Mouse (Mus musculus): ENCODE measurements around the gene Zbtb7b. TPM values are rescaled to one million over a fixed set of nuclear protein-coding genes. Genes with fewer than 3 reads are reported as not detected.

The Zbtb7b gene
- total RNA-seq, 1 experiment from 2014 or later, result 49.4 TPM

DNA sequence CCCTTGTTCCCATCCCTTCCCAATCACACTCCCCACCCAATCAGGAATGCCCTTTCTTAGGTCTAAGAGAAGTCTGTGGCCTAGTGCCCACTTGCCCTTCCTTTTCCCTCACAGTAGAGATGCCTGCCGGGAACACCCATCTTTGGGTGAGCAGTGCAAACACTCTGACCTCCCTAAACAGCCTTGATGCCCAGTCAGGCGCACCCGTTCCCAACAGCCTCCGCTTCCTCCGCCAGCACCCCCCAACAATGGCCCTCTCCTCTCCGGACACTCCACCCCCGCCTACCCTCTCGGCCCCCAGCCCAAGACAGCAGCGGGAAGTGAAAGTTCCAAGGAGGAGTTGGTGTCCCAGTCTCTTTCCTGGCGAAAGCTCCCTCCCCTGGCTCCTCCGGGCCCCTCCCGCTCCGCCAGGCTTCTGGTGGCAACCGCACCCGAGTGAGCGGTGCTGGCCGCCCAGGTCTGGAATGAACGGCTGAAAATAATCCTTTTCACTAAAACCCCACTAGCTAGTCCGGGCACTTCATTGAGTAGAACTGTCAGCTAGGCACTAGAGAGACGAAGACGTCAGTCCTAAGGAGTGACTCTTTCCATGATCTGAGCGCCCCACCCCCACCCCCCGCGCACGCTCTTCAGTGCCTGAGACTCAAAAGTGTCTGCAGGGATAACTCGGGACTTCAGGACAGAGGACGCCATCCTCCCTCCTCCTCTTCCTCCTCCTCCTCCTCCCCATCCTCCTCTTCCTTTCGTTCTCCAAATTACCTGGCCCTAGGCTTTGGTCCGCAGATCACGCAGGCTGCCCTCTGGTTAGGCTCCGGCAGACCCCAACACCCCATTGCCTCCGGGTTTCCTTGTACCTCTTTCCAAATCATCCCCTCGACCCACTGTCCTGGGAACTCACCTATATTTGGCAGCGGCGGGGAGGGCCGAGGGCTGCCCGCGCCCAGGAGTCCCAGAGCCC, 45.4 kb downstream of the Zbtb7b start:
- ATAC-seq (replicated peaks; ENCODE audit: insufficient number of reproducible peaks, low FRiP score, low TSS enrichment, poor library complexity, severe bottlenecking), result no peak; the same call in 1 of the 2 replicates

GRCm38 (mm10) chr3:89347916-89348315, 46.7 kb downstream of the Zbtb7b start:
- no peak for ATAC-seq (replicated peaks; ENCODE audit: insufficient number of reproducible peaks, low FRiP score, low TSS enrichment, poor library complexity, severe bottlenecking)

- ATAC-seq (replicated peaks; ENCODE audit: insufficient number of reproducible peaks, low FRiP score, low TSS enrichment, poor library complexity, severe bottlenecking), result peak; percentile 38; the same call in 1 of the 2 replicates
Observed at GRCm38 (mm10) chr3:89346815-89347540, 47.6 kb downstream of the Zbtb7b start.

GRCm38 (mm10) chr3:89343279-89343678, 51.3 kb downstream of the Zbtb7b start:
- no peak for ATAC-seq (replicated peaks; ENCODE audit: insufficient number of reproducible peaks, low FRiP score, low TSS enrichment, poor library complexity, severe bottlenecking)

GRCm38 (mm10) chr3:89341794-89342193, 52.8 kb downstream of the Zbtb7b start:
- ATAC-seq (replicated peaks; ENCODE audit: insufficient number of reproducible peaks, low FRiP score, low TSS enrichment, poor library complexity, severe bottlenecking), result no peak

DNA sequence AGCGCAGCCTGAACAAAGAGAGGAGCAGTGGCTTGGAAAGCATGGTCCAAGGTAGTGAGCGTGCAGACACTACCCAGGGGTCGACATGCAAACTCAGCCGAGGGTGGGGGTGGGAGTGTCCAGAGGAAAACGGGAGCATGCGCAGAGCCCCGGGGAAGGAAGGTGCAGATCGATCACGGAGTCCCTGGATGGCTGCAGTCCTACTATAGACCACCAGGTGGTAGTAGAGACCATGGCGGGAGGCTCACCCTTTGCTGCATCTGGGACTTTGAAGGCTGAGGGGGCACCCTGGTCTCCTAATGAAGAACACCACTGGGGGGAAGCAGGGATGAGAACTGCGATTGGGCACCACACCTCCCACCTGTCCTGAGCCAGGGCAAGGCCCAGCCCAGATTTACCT, 54.1 kb downstream of the Zbtb7b start:
- ATAC-seq (replicated peaks; ENCODE audit: insufficient number of reproducible peaks, low FRiP score, low TSS enrichment, poor library complexity, severe bottlenecking), result peak; percentile 81

- no peak for ATAC-seq (replicated peaks; ENCODE audit: insufficient number of reproducible peaks, low FRiP score, low TSS enrichment, poor library complexity, severe bottlenecking)
Observed at GRCm38 (mm10) chr3:89339416-89339815, 55.2 kb downstream of the Zbtb7b start.

DNA sequence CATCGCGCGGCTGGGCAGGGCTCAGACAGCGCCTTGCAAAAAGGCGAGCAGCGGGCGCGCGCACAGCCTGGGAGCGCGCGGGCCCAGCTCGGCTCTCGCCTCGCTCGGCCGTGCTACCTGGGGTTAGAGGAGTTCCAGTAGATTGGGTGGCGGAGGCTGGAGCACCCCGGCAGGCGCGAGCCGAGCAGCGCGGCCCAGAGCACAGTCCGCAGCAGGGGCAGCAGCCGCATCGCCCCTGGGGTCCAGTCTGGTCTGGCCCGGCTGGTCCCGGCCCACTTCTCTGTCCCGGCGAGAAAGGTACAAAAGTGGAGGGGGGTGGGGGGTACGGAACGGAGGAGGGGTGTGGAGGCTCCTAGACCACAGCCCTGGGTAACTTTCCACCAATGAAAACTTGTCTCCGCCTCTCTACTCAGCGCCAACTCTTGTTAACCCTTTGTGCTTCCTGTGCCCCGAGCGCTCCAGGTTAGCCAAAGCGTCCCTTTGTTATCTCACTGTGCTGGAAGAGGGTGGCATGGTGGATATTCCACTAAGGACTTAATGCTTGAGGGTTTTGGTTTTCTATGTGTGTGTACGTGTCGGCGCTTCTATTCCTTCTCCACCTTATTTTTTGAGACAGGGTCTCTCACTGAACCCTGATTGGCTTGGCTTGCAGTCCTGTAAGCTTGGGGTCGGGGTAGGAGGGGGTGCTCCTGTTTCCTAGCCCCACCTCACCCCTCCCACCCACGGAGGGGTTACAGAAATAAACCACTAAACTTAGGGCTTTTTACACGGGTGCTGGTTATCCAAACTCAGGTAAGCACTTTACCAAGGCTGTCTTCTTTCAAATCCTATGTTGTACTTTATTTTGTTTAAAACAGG, 56.6 kb downstream of the Zbtb7b start, which contains the start of gene Efna4:
Gene Efna4, minus strand, starts transcription at position 308 of the 858 bp plus-strand sequence.
- ATAC-seq (replicated peaks; ENCODE audit: insufficient number of reproducible peaks, low FRiP score, low TSS enrichment, poor library complexity, severe bottlenecking), result no peak

GRCm38 (mm10) chr3:89337062-89337720, 57.4 kb downstream of the Zbtb7b start:
- ATAC-seq (replicated peaks; ENCODE audit: insufficient number of reproducible peaks, low FRiP score, low TSS enrichment, poor library complexity, severe bottlenecking), result no peak

DNA sequence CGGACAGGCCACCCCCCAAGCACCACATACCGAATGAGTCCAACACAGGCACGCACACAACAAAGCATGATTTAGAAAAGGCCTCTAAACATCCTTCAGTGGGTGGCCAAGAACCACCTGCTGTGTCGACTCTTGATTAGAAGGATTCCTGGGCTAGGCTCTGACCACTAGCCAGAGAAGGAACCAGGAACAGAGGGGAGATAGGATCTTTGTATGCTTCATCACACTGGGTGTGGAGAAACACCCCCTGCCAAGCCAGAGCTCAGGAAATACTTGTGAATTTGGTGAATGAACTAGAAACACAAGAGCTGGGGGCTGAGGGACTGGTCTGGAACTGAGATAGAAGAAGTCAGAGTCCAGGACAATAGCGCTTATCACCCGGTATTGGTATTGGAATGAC, 58.0 kb downstream of the Zbtb7b start:
- ATAC-seq (replicated peaks; ENCODE audit: insufficient number of reproducible peaks, low FRiP score, low TSS enrichment, poor library complexity, severe bottlenecking), result no peak

GRCm38 (mm10) chr3:89333053-89333452, 61.5 kb downstream of the Zbtb7b start:
- no peak for ATAC-seq (replicated peaks; ENCODE audit: insufficient number of reproducible peaks, low FRiP score, low TSS enrichment, poor library complexity, severe bottlenecking)

DNA sequence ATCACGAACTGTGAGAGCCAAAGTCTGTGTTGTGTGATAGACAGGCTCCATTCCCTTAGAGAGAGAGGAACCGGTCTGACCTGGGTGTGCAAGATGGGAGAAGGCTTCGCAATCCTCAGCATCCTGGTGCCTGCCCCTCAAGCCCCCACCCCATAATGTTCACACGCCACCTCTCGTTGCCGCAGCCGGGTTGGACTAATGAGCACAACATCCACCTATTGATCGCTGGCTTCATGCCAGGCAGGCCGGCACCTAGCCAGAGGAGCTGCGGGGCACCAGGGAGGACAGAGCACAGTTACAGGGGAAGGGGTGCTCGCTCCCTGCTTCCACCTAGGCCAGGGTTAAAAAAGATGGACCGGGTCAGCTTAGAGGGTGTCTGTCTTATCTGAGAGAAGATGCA, 62.1 kb downstream of the Zbtb7b start:
- ATAC-seq (replicated peaks; ENCODE audit: insufficient number of reproducible peaks, low FRiP score, low TSS enrichment, poor library complexity, severe bottlenecking), result no peak

DNA sequence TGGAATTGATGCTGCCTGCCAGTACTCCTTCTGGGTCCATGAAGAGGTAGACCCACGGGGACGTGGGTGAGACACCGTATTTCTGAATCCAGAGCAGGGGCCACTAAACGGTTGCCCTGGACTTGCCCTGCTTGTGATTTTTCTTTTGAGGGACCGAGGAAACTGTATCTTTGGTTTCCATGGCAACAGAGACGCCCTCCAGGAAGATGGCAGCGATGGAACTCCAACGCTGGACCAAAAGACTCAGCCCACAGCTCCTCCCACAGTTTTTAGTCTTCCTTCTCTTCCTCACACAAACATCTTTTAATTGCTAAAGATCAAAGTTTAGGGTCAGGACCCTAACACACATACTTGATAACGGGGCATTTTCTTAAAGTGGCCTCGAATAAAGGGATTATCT, 62.6 kb downstream of the Zbtb7b start:
- no peak for ATAC-seq (replicated peaks; ENCODE audit: insufficient number of reproducible peaks, low FRiP score, low TSS enrichment, poor library complexity, severe bottlenecking)

DNA sequence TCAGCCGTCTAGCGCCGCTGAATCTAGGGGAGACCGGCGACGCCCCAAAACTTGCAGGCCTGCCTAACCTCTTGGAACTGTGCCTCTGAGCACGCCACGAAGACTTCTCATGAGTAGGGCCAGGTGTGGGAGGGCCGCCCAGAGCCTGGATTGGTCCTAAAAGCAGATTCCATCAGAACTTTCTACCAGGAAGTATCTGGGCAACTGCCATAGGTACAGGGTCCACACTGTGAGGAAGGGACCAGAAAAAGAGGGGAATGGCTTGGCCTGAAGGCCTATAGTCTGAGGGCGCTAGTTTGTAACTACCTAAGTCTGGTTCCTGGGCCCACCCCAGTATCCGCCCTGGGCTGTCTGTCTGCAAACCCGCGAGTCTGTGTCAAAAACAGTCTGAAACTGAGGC, 63.0 kb downstream of the Zbtb7b start:
- ATAC-seq (replicated peaks; ENCODE audit: insufficient number of reproducible peaks, low FRiP score, low TSS enrichment, poor library complexity, severe bottlenecking), result no peak

GRCm38 (mm10) chr3:89330948-89331347, 63.6 kb downstream of the Zbtb7b start:
- ATAC-seq (replicated peaks; ENCODE audit: insufficient number of reproducible peaks, low FRiP score, low TSS enrichment, poor library complexity, severe bottlenecking), result peak; percentile 45; the same call in 1 of the 2 replicates

DNA sequence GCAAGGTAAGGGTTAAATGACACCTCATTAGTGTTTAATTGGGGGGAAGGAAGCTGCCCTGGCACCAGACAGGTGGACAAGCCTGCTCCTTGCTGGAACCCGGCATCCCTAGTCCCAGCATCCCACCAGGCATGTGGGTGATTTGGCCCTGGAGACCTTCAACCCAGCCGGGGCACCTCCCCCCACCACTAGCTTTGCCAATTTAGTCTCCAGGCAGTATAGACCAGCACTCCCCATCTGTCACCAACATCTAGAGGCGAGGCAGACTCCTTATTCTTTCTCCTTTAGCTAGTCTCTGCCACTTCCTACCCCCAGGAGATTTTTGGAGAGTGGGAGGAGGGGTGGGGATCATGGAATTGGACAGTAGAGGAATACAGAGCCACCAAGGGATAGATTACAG, 64.2 kb downstream of the Zbtb7b start:
- ATAC-seq (replicated peaks; ENCODE audit: insufficient number of reproducible peaks, low FRiP score, low TSS enrichment, poor library complexity, severe bottlenecking), result no peak

DNA sequence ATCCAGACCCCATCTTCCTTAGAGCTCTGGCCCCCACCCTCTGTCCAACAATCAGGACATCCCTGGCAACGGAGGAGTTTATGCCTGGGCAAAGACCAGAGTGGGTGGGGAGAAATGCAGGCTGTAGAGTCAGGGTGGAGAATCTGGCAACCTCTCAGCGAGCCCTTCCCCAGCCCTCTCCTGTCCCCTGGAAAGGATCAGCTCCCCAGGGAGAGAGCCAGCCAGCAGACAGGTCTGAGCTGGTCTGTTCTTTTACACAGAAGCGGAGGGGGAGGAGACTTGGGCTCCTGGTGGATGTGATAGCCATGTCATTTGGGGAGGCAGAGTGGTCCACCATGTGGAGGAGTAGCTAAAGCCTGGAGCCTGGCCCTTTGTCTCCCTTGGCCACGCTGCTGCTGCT, 66.0 kb downstream of the Zbtb7b start:
- ATAC-seq (replicated peaks; ENCODE audit: insufficient number of reproducible peaks, low FRiP score, low TSS enrichment, poor library complexity, severe bottlenecking), result no peak

Measured in monocyte, adult 5-6 weeks (primary cell).